Mouse (Mus musculus) ZHBTc4 (cell line): Measurements from ENCODE around the gene Aig1.

Source experiments
- DNase-seq: peaks from one replicate; pipeline ENCODE4 v3.0.0-alpha.2; 2011; ENCODE audit warnings: low read depth, low spot score

The Aig1 gene

GRCm38 (mm10) chr10:13868371-13869321 lies at the start of gene Aig1:
TSS of gene Aig1 (minus strand) at chr10:13868980.
- peak; percentile 54 for DNase-seq

- DNase-seq, result no peak
These were observed 48.0 kb upstream of the Aig1 start for GRCm38 (mm10) chr10:13916645-13917342.

- DNase-seq, result no peak
These were observed 46.4 kb upstream of the Aig1 start for GRCm38 (mm10) chr10:13915211-13915610.

GRCm38 (mm10) chr10:13913689-13914088 lies 44.9 kb upstream of the Aig1 start:
- no peak for DNase-seq

- DNase-seq, result no peak
These were observed 37.5 kb upstream of the Aig1 start for GRCm38 (mm10) chr10:13906261-13906741.

GRCm38 (mm10) chr10:13905618-13906017 lies 36.8 kb upstream of the Aig1 start:
- no peak for DNase-seq

GRCm38 (mm10) chr10:13892762-13893161 lies 24.0 kb upstream of the Aig1 start:
- DNase-seq, result peak; percentile 51

GRCm38 (mm10) chr10:13882975-13883875 lies 14.4 kb upstream of the Aig1 start:
- no peak for DNase-seq

- DNase-seq, result peak; percentile 9
These were observed 13.7 kb upstream of the Aig1 start for GRCm38 (mm10) chr10:13882490-13882889.

- DNase-seq, result no peak
These were observed 9.9 kb upstream of the Aig1 start for GRCm38 (mm10) chr10:13878696-13879095.

GRCm38 (mm10) chr10:13875038-13875420 lies 6.2 kb upstream of the Aig1 start:
- DNase-seq, result no peak

- no peak for DNase-seq
These were observed 5.7 kb upstream of the Aig1 start for GRCm38 (mm10) chr10:13874301-13875037.

- no peak for DNase-seq
These were observed 1.8 kb upstream of the Aig1 start for GRCm38 (mm10) chr10:13870531-13870930.

- no peak for DNase-seq
These were observed 699 bp upstream of the Aig1 start for GRCm38 (mm10) chr10:13869322-13870035.

GRCm38 (mm10) chr10:13866391-13866790 lies 2.4 kb downstream of the Aig1 start:
- no peak for DNase-seq

- DNase-seq, result peak; percentile 47
These were observed 7.5 kb downstream of the Aig1 start for GRCm38 (mm10) chr10:13861115-13861909.

GRCm38 (mm10) chr10:13856438-13856837 lies 12.3 kb downstream of the Aig1 start:
- no peak for DNase-seq

GRCm38 (mm10) chr10:13855969-13856368 lies 12.8 kb downstream of the Aig1 start:
- no peak for DNase-seq

- no peak for DNase-seq
These were observed 13.7 kb downstream of the Aig1 start for GRCm38 (mm10) chr10:13855111-13855510.
